Comparison of ENCODE assay signal across 10 mouse cellular contexts in genomic region chr5:131769273-131769672, GRCm38 (mm10).
DNase-seq lines count a peak whose midpoint lies in the region; ATAC-seq and TF ChIP-seq lines count a peak whose summit lies in the region.
"Had no signal": no experiment of that assay in that cellular context is flagged by ENCODE, and none has a peak within 500 bp of the region (broad histone marks: within the 10 kb centered on the region; RNA-seq: fewer than 3 reads in every experiment).

No protein-coding gene starts in this region.

- peak overlapping the region; percentile 30 for H3K4me3 ChIP-seq in heart, embryonic 10.5 days
- no peak overlapping the region for H3K4me3 ChIP-seq in neural tube, embryonic 11.5 days (ENCODE audit: low read depth, low read length)
- H3K4me3 ChIP-seq in neural tube, embryonic 15.5 days (replicated peaks): no peak overlapping the region
- H3K4me3 ChIP-seq in liver, embryonic 15.5 days (replicated peaks): no peak overlapping the region
- H3K4me3 ChIP-seq in thymus, adult 2 months (ENCODE audit: control insufficient read depth, insufficient read depth, low read length): no peak overlapping the region
- H3K4me3 ChIP-seq: limb, embryonic 12.5 days had no signal

- WGBS in heart, embryonic 10.5 days: 14% methylated on average over 11 of the region's 11 CpGs
- WGBS in neural tube, embryonic 11.5 days: 57% methylated on average over 11 of the region's 11 CpGs
- WGBS in neural tube, embryonic 15.5 days: 39% methylated on average over 11 of the region's 11 CpGs
- 29% methylated on average over 11 of the region's 11 CpGs for WGBS in liver, embryonic 15.5 days (ENCODE audit: insufficient replicate concordance)
- 93% methylated on average over 11 of the region's 11 CpGs for whole genome bisulfite sequencing in thymus, adult 2 months

- no peak for ATAC-seq in neural tube, embryonic 11.5 days (ENCODE audit: insufficient read depth, low FRiP score, low TSS enrichment)
- no peak for ATAC-seq in neural tube, embryonic 15.5 days (ENCODE audit: low FRiP score)
- ATAC-seq in liver, embryonic 15.5 days (ENCODE audit: insufficient read depth): 0 out of 2 replicates have a peak, but pooled peaks have one; percentile 18

- no peak overlapping the region for H3K4me2 ChIP-seq in neural tube, embryonic 11.5 days (ENCODE audit: low read depth)
- no peak overlapping the region for H3K4me2 ChIP-seq in neural tube, embryonic 15.5 days
- H3K4me2 ChIP-seq in liver, embryonic 15.5 days: no peak overlapping the region
- H3K4me2 ChIP-seq: limb, embryonic 12.5 days had no signal

- no peak overlapping the region for H3K27ac ChIP-seq in heart, embryonic 10.5 days
- no peak overlapping the region for H3K27ac ChIP-seq in neural tube, embryonic 11.5 days (ENCODE audit: low read depth, low read length)
- no peak overlapping the region for H3K27ac ChIP-seq in neural tube, embryonic 15.5 days (replicated peaks)
- no peak overlapping the region for H3K27ac ChIP-seq in liver, embryonic 15.5 days (replicated peaks)
- no peak overlapping the region for H3K27ac ChIP-seq in thymus, adult 2 months (ENCODE audit: control insufficient read depth, insufficient read depth, low read length)
- H3K27ac ChIP-seq: kidney, postnatal 0 days; limb, embryonic 12.5 days had no signal

- no peak overlapping the region for H3K9ac ChIP-seq in neural tube, embryonic 11.5 days (ENCODE audit: low read length)
- no peak overlapping the region for H3K9ac ChIP-seq in neural tube, embryonic 15.5 days (replicated peaks)
- no peak overlapping the region for H3K9ac ChIP-seq in liver, embryonic 15.5 days
- H3K9ac ChIP-seq: limb, embryonic 12.5 days had no signal

- peaks cover 43% of the 10 kb centered on the region for H3K27me3 ChIP-seq in heart, embryonic 10.5 days (ENCODE audit: insufficient read depth, poor library complexity, severe bottlenecking)
- H3K27me3 ChIP-seq in neural tube, embryonic 11.5 days (ENCODE audit: control insufficient read depth, insufficient read depth, low read length): no peaks in the 10 kb centered on the region
- no peaks in the 10 kb centered on the region for H3K27me3 ChIP-seq in neural tube, embryonic 15.5 days (replicated peaks)
- H3K27me3 ChIP-seq in liver, embryonic 15.5 days: no peaks in the 10 kb centered on the region
- no peaks in the 10 kb centered on the region for H3K27me3 ChIP-seq in thymus, adult 2 months (ENCODE audit: control insufficient read depth, insufficient read depth, low read length)

- no peak for TF ChIP-seq CTCF in thymus, adult 2 months (IDR thresholded peaks at IDR 0.05; ENCODE audit: borderline replicate concordance, control insufficient read depth, extremely low read depth, insufficient read depth, low read length, poor library complexity)

- no peaks in the 10 kb centered on the region for H3K36me3 ChIP-seq in heart, embryonic 10.5 days
- H3K36me3 ChIP-seq in neural tube, embryonic 11.5 days (ENCODE audit: control insufficient read depth, insufficient read depth, low read length): no peaks in the 10 kb centered on the region
- no peaks in the 10 kb centered on the region for H3K36me3 ChIP-seq in neural tube, embryonic 15.5 days
- no peaks in the 10 kb centered on the region for H3K36me3 ChIP-seq in liver, embryonic 15.5 days (replicated peaks)
- no peaks in the 10 kb centered on the region for H3K36me3 ChIP-seq in thymus, adult 2 months (ENCODE audit: control insufficient read depth, insufficient read depth, low read length)
- H3K36me3 ChIP-seq: limb, embryonic 12.5 days had no signal

- no peaks in the 10 kb centered on the region for H3K9me3 ChIP-seq in heart, embryonic 10.5 days
- H3K9me3 ChIP-seq in neural tube, embryonic 11.5 days (ENCODE audit: control insufficient read depth, low read length): no peaks in the 10 kb centered on the region
- H3K9me3 ChIP-seq in neural tube, embryonic 15.5 days (replicated peaks): no peaks in the 10 kb centered on the region
- H3K9me3 ChIP-seq in liver, embryonic 15.5 days (replicated peaks): no peaks in the 10 kb centered on the region
- H3K9me3 ChIP-seq: limb, embryonic 12.5 days had no signal

- DNase-seq in heart, embryonic 10.5 days (ENCODE audit: low spot score): no peak
- no peak for DNase-seq in heart, postnatal 25 days (ENCODE audit: low spot score)
- DNase-seq in neural tube, embryonic 11.5 days (ENCODE audit: low spot score): peak; percentile 40
- DNase-seq in spleen, postnatal 36 days (ENCODE audit: low spot score in 2 of 2): no peak
- DNase-seq in thymus, adult 2 months: no peak
- DNase-seq: lung, postnatal 4 days had no signal

- TF ChIP-seq POLR2A in thymus, adult 2 months (IDR thresholded peaks at IDR 0.05; ENCODE audit: control insufficient read depth, extremely low read depth, insufficient read depth, low read length, poor library complexity): no peak

- intact Hi-C loops in heart, postnatal 25 days (cut with DNase I): no loop called here

- peaks cover 19% of the 10 kb centered on the region for H3K4me1 ChIP-seq in heart, embryonic 10.5 days
- H3K4me1 ChIP-seq in neural tube, embryonic 11.5 days (ENCODE audit: control insufficient read depth, insufficient read depth, low read length): 0 out of 2 replicates have a peak, but pooled peaks cover 2% of the 10 kb centered on the region
- peaks cover 37% of the 10 kb centered on the region for H3K4me1 ChIP-seq in neural tube, embryonic 15.5 days
- H3K4me1 ChIP-seq in liver, embryonic 15.5 days (replicated peaks): no peaks in the 10 kb centered on the region
- H3K4me1 ChIP-seq in thymus, adult 2 months (replicated peaks; ENCODE audit: control insufficient read depth, insufficient read depth, low read length): no peaks in the 10 kb centered on the region
